Mouse (Mus musculus) midbrain, embryonic 10.5 days (tissue): ENCODE results near the gene Cd6. TPM values are rescaled to one million over a fixed set of nuclear protein-coding genes. Genes with fewer than 3 reads are reported as not detected.
A peak's percentile ranks its signal among the peaks of the same experiment; 100 is the strongest.

Source experiments
- DNase-seq: peaks from one replicate; pipeline ENCODE4 v3.0.0-alpha.2; 2017; ENCODE audit warnings: low spot score
- H3K27ac ChIP-seq: fragments of 300-500 bp; sonication (generic); replicated peaks from 2 replicates; pipeline ENCODE4 v1.5.1; 2016; ENCODE audit warnings: mild to moderate bottlenecking
- H3K27me3 ChIP-seq: fragments of 300-500 bp; sonication (generic); 2 replicates; pipeline ENCODE4 v1.6.1; 2016; ENCODE audit warnings: low read depth, mild to moderate bottlenecking; ENCODE audit not compliant: poor library complexity, severe bottlenecking
- H3K36me3 ChIP-seq: fragments of 300-500 bp; sonication (generic); 2 replicates; pipeline ENCODE4 v1.6.1; 2016; ENCODE audit warnings: mild to moderate bottlenecking, moderate library complexity
- H3K4me1 ChIP-seq: fragments of 300-500 bp; sonication (generic); 2 replicates; pipeline ENCODE4 v1.6.1; 2016
- H3K4me3 ChIP-seq: fragments of 300-500 bp; sonication (generic); 2 replicates; pipeline ENCODE4 v1.5.1; 2016; ENCODE audit warnings: mild to moderate bottlenecking, moderate library complexity
- H3K9me3 ChIP-seq: fragments of 300-500 bp; sonication (generic); replicated peaks from 2 replicates; pipeline ENCODE4 v1.6.1; 2016; ENCODE audit warnings: mild to moderate bottlenecking
- WGBS: fragments of 180-500 bp; shearing (Covaris S2); methylation state at CpG from one replicate; pipeline ENCODE4 v1.1.7; 2016; 5-methylcytosine and 5-hydroxymethylcytosine counted together
- polyA plus RNA-seq: library from polyadenylated mRNA; unstranded; fragments of >200 nt; fragmentation: Nextera tagmentation; extraction: Ambion mirVana; gene quantifications from 2 replicates; pipeline ENCODE4 v1.2.1, GENCODE M21; 2016

Gene Cd6
- polyA plus RNA-seq, 1 experiment from 2014 or later = not detected

GRCm38 (mm10) chr19:10748401-10749102 is 81.3 kb downstream of the Cd6 start:
- Histone ChIP-seq H3K4me3 (no peak overlapping the region), H3K36me3 (no peaks in the 10 kb centered on the region), H3K27ac (peak overlapping the region; percentile 55; the same call in 1 of the 2 replicates), H3K4me1 (peaks cover 12% of the 10 kb centered on the region), H3K27me3 (no peaks in the 10 kb centered on the region), H3K9me3 (no peaks in the 10 kb centered on the region)
- WGBS = 55% methylated on average over 11 of the region's 11 CpGs
- DNase-seq = no peak

DNA sequence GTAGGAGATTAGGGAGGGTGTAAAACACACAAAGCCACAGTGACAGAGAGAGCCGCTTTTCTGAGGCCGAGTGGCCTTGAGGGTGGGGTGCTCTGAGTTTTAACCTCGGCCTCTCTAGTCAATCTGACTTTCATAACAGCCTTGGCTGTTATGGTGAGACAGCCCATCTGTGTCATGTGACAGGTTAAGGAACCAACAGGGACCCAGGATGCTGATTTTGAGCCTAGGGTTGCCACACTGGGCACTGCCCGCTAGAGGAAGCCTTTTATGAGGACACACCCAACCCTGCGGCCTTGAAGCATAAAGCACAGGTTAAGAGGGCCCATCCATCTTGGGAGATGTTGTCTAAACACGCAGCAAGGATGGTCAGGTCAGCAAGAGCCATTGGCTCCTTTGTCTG is 82.1 kb downstream of the Cd6 start:
- no peaks in the 10 kb centered on the region for H3K27me3 ChIP-seq
- H3K4me1 ChIP-seq = peaks cover 12% of the 10 kb centered on the region
- 86% methylated on average over 6 of the region's 6 CpGs for WGBS
- no peaks in the 10 kb centered on the region for H3K9me3 ChIP-seq
- DNase-seq = no peak
- no peaks in the 10 kb centered on the region for H3K36me3 ChIP-seq
- H3K4me3 ChIP-seq = no peak overlapping the region
- 0 out of 2 replicates have a peak overlapping the region, but pooled peaks have one; percentile 28 for H3K27ac ChIP-seq

GRCm38 (mm10) chr19:10747182-10747581 is 82.7 kb downstream of the Cd6 start:
- Histone ChIP-seq H3K4me3 (no peak overlapping the region), H3K27ac (no peak overlapping the region), H3K36me3 (no peaks in the 10 kb centered on the region), H3K4me1 (peaks cover 12% of the 10 kb centered on the region), H3K27me3 (no peaks in the 10 kb centered on the region), H3K9me3 (no peaks in the 10 kb centered on the region)
- WGBS = 90% methylated on average over 7 of the region's 7 CpGs
- DNase-seq = no peak

GRCm38 (mm10) chr19:10742565-10742964 is 87.3 kb downstream of the Cd6 start:
- 78% methylated on average over 3 of the region's 3 CpGs for WGBS

DNA sequence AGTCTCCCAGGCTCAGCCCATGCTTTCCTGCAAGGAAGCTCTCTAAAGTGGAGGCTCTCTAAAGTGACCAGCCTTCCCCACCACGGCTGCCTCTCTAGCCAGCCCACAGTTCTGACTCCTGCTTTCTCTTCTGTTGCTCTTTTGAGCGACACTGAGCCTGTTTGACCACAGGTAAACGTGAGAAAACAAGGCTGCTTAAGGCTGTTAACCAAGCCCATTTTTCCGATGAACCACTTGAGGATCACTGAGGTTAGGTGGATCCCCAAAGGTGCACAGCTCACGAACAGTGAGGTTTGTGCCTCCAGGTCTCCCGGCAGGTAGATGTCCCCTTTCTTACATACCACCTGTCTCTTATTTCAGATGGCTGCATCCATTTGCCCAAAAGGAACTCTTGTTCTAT is 87.7 kb downstream of the Cd6 start:
- Histone ChIP-seq H3K4me3 (no peak overlapping the region), H3K4me1 (no peaks in the 10 kb centered on the region; the same call in 1 of the 2 replicates), H3K9me3 (no peaks in the 10 kb centered on the region), H3K27me3 (no peaks in the 10 kb centered on the region), H3K27ac (no peak overlapping the region), H3K36me3 (no peaks in the 10 kb centered on the region)
- 82% methylated on average over 6 of the region's 6 CpGs for WGBS
- no peak for DNase-seq

More at GRCm38 (mm10) chr19:10742565-10742964, 87.3 kb downstream of the Cd6 start:
- Histone ChIP-seq H3K4me3 (no peak overlapping the region), H3K9me3 (no peaks in the 10 kb centered on the region), H3K4me1 (no peaks in the 10 kb centered on the region; the same call in 1 of the 2 replicates), H3K27ac (no peak overlapping the region), H3K36me3 (no peaks in the 10 kb centered on the region), H3K27me3 (no peaks in the 10 kb centered on the region)
- DNase-seq = no peak

DNA sequence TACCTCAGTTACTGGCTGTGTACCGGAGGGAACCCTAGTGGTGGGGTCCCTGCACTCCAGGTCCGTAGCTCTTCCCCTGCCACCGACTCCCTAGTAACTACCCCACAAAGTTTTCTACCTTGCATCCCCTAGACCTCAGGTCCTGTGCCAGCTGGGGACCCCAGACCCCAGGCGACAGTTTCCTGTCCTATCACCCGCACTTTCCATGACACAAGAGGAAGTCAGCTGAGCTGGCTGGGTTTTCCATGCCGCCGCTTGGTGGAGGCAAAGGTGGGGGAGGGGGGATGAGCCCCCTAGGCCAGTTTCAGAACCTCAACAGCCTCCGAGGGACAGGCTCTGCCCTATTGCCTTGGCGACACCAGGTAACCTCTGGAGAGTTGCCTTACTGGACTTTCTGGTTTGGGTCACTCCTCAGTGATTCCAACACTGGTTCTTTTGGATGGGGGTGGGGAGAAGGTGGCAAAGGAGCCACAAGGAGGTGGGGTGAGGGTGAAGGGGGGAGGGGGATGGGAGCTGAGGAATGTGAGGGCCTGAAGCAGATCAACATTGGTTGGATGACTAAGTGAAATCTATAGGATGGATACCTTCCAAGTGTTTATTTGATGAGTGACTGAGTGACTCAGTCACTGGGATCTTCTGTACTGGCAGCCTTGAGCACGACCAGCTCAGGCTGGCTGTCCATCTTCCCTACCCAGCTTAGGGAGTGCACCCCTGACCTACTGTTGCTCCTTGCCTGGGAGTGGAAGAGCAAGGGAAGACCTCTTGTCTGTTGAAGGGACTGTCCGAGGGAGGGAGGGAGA is 89.0 kb downstream of the Cd6 start:
- 47% methylated on average over 11 of the region's 11 CpGs for WGBS
- no peak for DNase-seq
- no peaks in the 10 kb centered on the region for H3K36me3 ChIP-seq

DNA sequence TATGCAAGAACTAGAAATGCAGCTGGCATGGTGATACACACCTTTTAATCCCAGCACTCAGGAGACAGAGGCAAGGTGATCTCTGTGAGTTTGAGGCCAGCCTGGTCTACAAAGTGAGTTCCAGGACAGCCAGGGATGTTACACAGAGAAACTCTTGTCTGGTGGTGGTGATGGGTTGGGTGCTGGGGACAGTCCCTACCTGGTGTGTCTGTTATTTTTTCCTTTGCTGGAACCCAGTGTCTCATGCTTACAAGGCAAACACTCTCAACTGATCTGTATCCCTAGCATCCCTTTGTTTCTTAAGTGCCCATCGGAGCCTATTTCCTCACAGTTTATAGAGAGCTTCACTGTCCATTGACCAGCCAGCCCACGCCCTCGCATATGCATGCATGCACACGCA is 89.9 kb downstream of the Cd6 start:
- Histone ChIP-seq H3K27me3 (no peaks in the 10 kb centered on the region), H3K36me3 (no peaks in the 10 kb centered on the region), H3K9me3 (no peaks in the 10 kb centered on the region), H3K27ac (no peak overlapping the region), H3K4me3 (no peak overlapping the region), H3K4me1 (no peaks in the 10 kb centered on the region; the same call in 1 of the 2 replicates)
- no peak for DNase-seq
- 95% methylated on average over 4 of the region's 4 CpGs for WGBS

More for the DNA sequence above, 89.0 kb downstream of the Cd6 start:
- Histone ChIP-seq H3K27me3 (no peaks in the 10 kb centered on the region), H3K4me1 (no peaks in the 10 kb centered on the region; the same call in 1 of the 2 replicates), H3K4me3 (no peak overlapping the region), H3K9me3 (no peaks in the 10 kb centered on the region), H3K27ac (no peak overlapping the region)

Other genes with a start within 250 kb of the Cd6 start
- gene Ddb1, start 224.7 kb downstream of the Cd6 start, polyA plus RNA-seq = 463 and 501 TPM in 2 replicates
- gene Tkfc, start 224.4 kb downstream of the Cd6 start, polyA plus RNA-seq = 24.0 and 25.7 TPM in 2 replicates
- gene Vwce, start 195.8 kb downstream of the Cd6 start, polyA plus RNA-seq = 0.65 and 0.95 TPM in 2 replicates
- not detected in 2 replicates for gene Pga5, start 152.0 kb downstream of the Cd6 start, polyA plus RNA-seq
- gene Vps37c, start 141.3 kb downstream of the Cd6 start, polyA plus RNA-seq = 33.8 and 36.0 TPM in 2 replicates
- gene Cd5, start 91.1 kb downstream of the Cd6 start, polyA plus RNA-seq = not detected in 2 replicates
- 0.20 TPM in 2 replicates for gene Slc15a3, start 9.7 kb upstream of the Cd6 start, polyA plus RNA-seq
- 111 and 122 TPM in 2 replicates for gene Tmem132a, start 39.9 kb upstream of the Cd6 start, polyA plus RNA-seq
- gene Tmem109, start 51.9 kb upstream of the Cd6 start, polyA plus RNA-seq = 50.1 and 53.0 TPM in 2 replicates
- 35.8 and 37.2 TPM in 2 replicates for gene Prpf19, start 65.2 kb upstream of the Cd6 start, polyA plus RNA-seq
- not detected in 2 replicates for gene Zp1, start 90.6 kb upstream of the Cd6 start, polyA plus RNA-seq
- gene Ptgdr2, start 107.1 kb upstream of the Cd6 start, polyA plus RNA-seq = 0.04 and 0.09 TPM in 2 replicates
- gene Ccdc86, start 119.2 kb upstream of the Cd6 start, polyA plus RNA-seq = 31.1 and 39.2 TPM in 2 replicates
- not detected in 2 replicates for gene Ms4a10, start 144.6 kb upstream of the Cd6 start, polyA plus RNA-seq
- not detected in 2 replicates for gene Ms4a15, start 163.2 kb upstream of the Cd6 start, polyA plus RNA-seq
- not detected in 2 replicates for gene Ms4a18, start 188.0 kb upstream of the Cd6 start, polyA plus RNA-seq